Mouse (Mus musculus) mammary gland, adult 2 months (tissue): ENCODE results near the gene Dennd6b. TPM values are rescaled to one million over a fixed set of nuclear protein-coding genes. Genes with fewer than 3 reads are reported as not detected.

Source experiments
- polyA plus RNA-seq: library from polyadenylated mRNA; depleted of rRNA; stranded (reverse); fragments of >200 nt; gene quantifications from 2 replicates; pipeline ENCODE4 v1.2.3, GENCODE M21; 2012; ENCODE audit warnings: low replicate concordance; rRNA removed

Dennd6b gene
- polyA plus RNA-seq = 23.7 and 25.8 TPM in 2 replicates

GRCm38 (mm10) chr15:89196313-89196706 lies at the start of gene Dennd6b:
Dennd6b (minus strand) TSS chr15:89196496.

GRCm38 (mm10) chr15:89210915-89211715 lies 14.8 kb upstream of the Dennd6b start, which contains the start of gene Ppp6r2:
Ppp6r2 (plus strand) TSS chr15:89211553.

GRCm38 (mm10) chr15:89180571-89181229 lies 15.6 kb downstream of the Dennd6b start, which contains the start of gene Plxnb2:
Plxnb2 (minus strand) TSS chr15:89180788.

GRCm38 (mm10) chr15:89149271-89150040 lies 46.8 kb downstream of the Dennd6b start, which contains the start of gene Mapk11:
Mapk11 (minus strand) TSS chr15:89149628.

GRCm38 (mm10) chr15:89140659-89141252 lies 55.5 kb downstream of the Dennd6b start, which contains the start of gene Mapk12:
Mapk12 (minus strand) TSS chr15:89140703.

Other genes starting within 250 kb of the Dennd6b start
- not detected in 2 replicates for gene Ttll8, start 242.1 kb downstream of the Dennd6b start, polyA plus RNA-seq
- gene Mlc1, start 217.5 kb downstream of the Dennd6b start, polyA plus RNA-seq = 0.39 and 0.61 TPM in 2 replicates
- not detected in 2 replicates for gene Mov10l1, start 213.6 kb downstream of the Dennd6b start, polyA plus RNA-seq
- gene Panx2, start 136.8 kb downstream of the Dennd6b start, polyA plus RNA-seq = 0.33 and 0.56 TPM in 2 replicates
- 45.0 and 62.8 TPM in 2 replicates for gene Trabd, start 121.4 kb downstream of the Dennd6b start, polyA plus RNA-seq
- 52.7 and 67.8 TPM in 2 replicates for gene Selenoo, start 107.4 kb downstream of the Dennd6b start, polyA plus RNA-seq
- 33.0 and 35.5 TPM in 2 replicates for gene Tubgcp6, start 73.4 kb downstream of the Dennd6b start, polyA plus RNA-seq
- 57.4 and 63.6 TPM in 2 replicates for gene Hdac10, start 67.8 kb downstream of the Dennd6b start, polyA plus RNA-seq
- gene Mapk12, start 55.8 kb downstream of the Dennd6b start, polyA plus RNA-seq = 14.0 and 43.9 TPM in 2 replicates
- gene Mapk11, start 46.9 kb downstream of the Dennd6b start, polyA plus RNA-seq = 15.6 and 21.0 TPM in 2 replicates
- 106 and 146 TPM in 2 replicates for gene Plxnb2, start 15.7 kb downstream of the Dennd6b start, polyA plus RNA-seq
- gene Ppp6r2, start 15.1 kb upstream of the Dennd6b start, polyA plus RNA-seq = 133 and 457 TPM in 2 replicates
- gene Sbf1, start 118.8 kb upstream of the Dennd6b start, polyA plus RNA-seq = 309 and 314 TPM in 2 replicates
- 1.6 and 3.6 TPM in 2 replicates for gene Adm2, start 126.2 kb upstream of the Dennd6b start, polyA plus RNA-seq
- 0.23 and 0.49 TPM in 2 replicates for gene Miox, start 137.9 kb upstream of the Dennd6b start, polyA plus RNA-seq
- 51.5 and 67.3 TPM in 2 replicates for gene Lmf2, start 159.2 kb upstream of the Dennd6b start, polyA plus RNA-seq
- gene Ncaph2, start 159.2 kb upstream of the Dennd6b start, polyA plus RNA-seq = 133 and 153 TPM in 2 replicates
- gene Sco2, start 177.3 kb upstream of the Dennd6b start, polyA plus RNA-seq = 38.4 and 47.4 TPM in 2 replicates
- 1.5 and 10.2 TPM in 2 replicates for gene Tymp, start 180.5 kb upstream of the Dennd6b start, polyA plus RNA-seq
- 5.0 TPM in 2 replicates for gene Odf3b, start 182.8 kb upstream of the Dennd6b start, polyA plus RNA-seq
- 0.02 TPM in 1 of 2 replicates, not detected in the other for gene Klhdc7b, start 188.4 kb upstream of the Dennd6b start, polyA plus RNA-seq
- not detected in 2 replicates for gene Syce3, start 214.0 kb upstream of the Dennd6b start, polyA plus RNA-seq
- 40.4 and 302 TPM in 2 replicates for gene Cpt1b, start 229.4 kb upstream of the Dennd6b start, polyA plus RNA-seq
- 0.65 and 1.2 TPM in 2 replicates for gene C730034F03Rik, start 233.1 kb upstream of the Dennd6b start, polyA plus RNA-seq
- gene Gm44502, start 233.2 kb upstream of the Dennd6b start, polyA plus RNA-seq = 1.0 and 5.6 TPM in 2 replicates
- 59.4 and 73.3 TPM in 2 replicates for gene Chkb, start 233.4 kb upstream of the Dennd6b start, polyA plus RNA-seq